Mouse (Mus musculus): ENCODE data around the gene Gm28308.

- TF ChIP-seq CTCF (IDR thresholded peaks at IDR 0.05): no peak
- no peak for TF ChIP-seq EP300 (IDR thresholded peaks at IDR 0.05)
Measured at GRCm38 (mm10) chr6:52259811-52260261, 46.7 kb upstream of the Gm28308 start.

Data from lung, postnatal 0 days (tissue).